8 mouse cellular contexts compared by ENCODE assay signal in genomic region chr5:41843419-41844146, GRCm38 (mm10). TPM values are rescaled to one million over a fixed set of nuclear protein-coding genes. Genes with fewer than 3 reads are reported as not detected.
DNase-seq lines count a peak whose midpoint lies in the region; ATAC-seq and TF ChIP-seq lines count a peak whose summit lies in the region.

No protein-coding gene starts in this region.

- no peak for TF ChIP-seq POLR2A in liver, adult 2 months (IDR thresholded peaks at IDR 0.05; ENCODE audit: extremely low read depth, insufficient read depth, low read length)
- TF ChIP-seq POLR2A in small intestine, adult 2 months (IDR thresholded peaks at IDR 0.05; ENCODE audit: low read depth, low read length) = no peak

- CTCF ChIA-PET in Patski (lab: Charles Lee) = interaction anchor here (1.6 kb wide), 1 partner anchor 9 kb away, joined by 4 read pairs; no protein-coding TSS in a partner anchor

- no peak for TF ChIP-seq CTCF in liver, adult 2 months (IDR thresholded peaks at IDR 0.05; ENCODE audit: low read depth, low read length)
- TF ChIP-seq CTCF in Patski (IDR thresholded peaks at IDR 0.05) = no peak
- no peak for TF ChIP-seq CTCF in small intestine, adult 2 months (IDR thresholded peaks at IDR 0.05; ENCODE audit: extremely low read depth, insufficient read length, insufficient replicate concordance, low read depth, low read length)

- peaks cover 12% of the 10 kb centered on the region for H3K4me1 ChIP-seq in liver, adult 2 months (ENCODE audit: control insufficient read depth, insufficient read depth, low read length)
- H3K4me1 ChIP-seq in embryonic facial prominence, embryonic 15.5 days = peaks cover 20% of the 10 kb centered on the region
- peaks cover 17% of the 10 kb centered on the region for H3K4me1 ChIP-seq in limb, embryonic 12.5 days (replicated peaks)
- peaks cover 6% of the 10 kb centered on the region; the same call in 1 of the 2 replicates for H3K4me1 ChIP-seq in small intestine, adult 2 months (ENCODE audit: control insufficient read depth, insufficient read depth, insufficient read length, low read length)

- ATAC-seq in Patski = peak; percentile 31
- 0 out of 2 replicates have a peak, but pooled peaks have one; percentile 21 for ATAC-seq in embryonic facial prominence, embryonic 15.5 days (ENCODE audit: insufficient number of reproducible peaks, low FRiP score, low TSS enrichment, low read depth)
- peak; percentile 48; the same call in 1 of the 2 replicates for ATAC-seq in limb, embryonic 12.5 days (ENCODE audit: insufficient number of reproducible peaks, insufficient read depth, low FRiP score, low TSS enrichment, low read depth)

- H3K9ac ChIP-seq in liver, adult 2 months (ENCODE audit: low read depth, low read length) = peak overlapping the region; percentile 96
- H3K9ac ChIP-seq in embryonic facial prominence, embryonic 15.5 days = peak overlapping the region; percentile 96
- H3K9ac ChIP-seq in limb, embryonic 12.5 days (replicated peaks) = peak overlapping the region; percentile 92

- no peaks in the 10 kb centered on the region for H3K27me3 ChIP-seq in liver, adult 2 months (ENCODE audit: control insufficient read depth, insufficient read depth, low read length)
- no peaks in the 10 kb centered on the region for H3K27me3 ChIP-seq in Patski
- no peaks in the 10 kb centered on the region for H3K27me3 ChIP-seq in embryonic facial prominence, embryonic 15.5 days
- H3K27me3 ChIP-seq in limb, embryonic 12.5 days = no peaks in the 10 kb centered on the region
- H3K27me3 ChIP-seq in small intestine, adult 2 months (ENCODE audit: control insufficient read depth, insufficient read depth, low read length) = no peaks in the 10 kb centered on the region

- DNase-seq in liver, adult 2 months (ENCODE audit: extremely low read depth, low read depth, low spot score) = peak; percentile 30
- DNase-seq in liver (no peak), Patski (ENCODE audit: low read depth, low spot score) (no peak)
- DNase-seq in layer of hippocampus, adult 9-11 months = no peak
- DNase-seq in kidney, postnatal 25 days = no peak

- in situ Hi-C loops in Patski (cut with MboI; ENCODE audit: low pct_unique_long_range_greater_than_20kb) = no loop called here

- no peaks in the 10 kb centered on the region for H3K36me3 ChIP-seq in liver, adult 2 months (ENCODE audit: control insufficient read depth, insufficient read depth, low read length)
- no peaks in the 10 kb centered on the region for H3K36me3 ChIP-seq in embryonic facial prominence, embryonic 15.5 days
- peaks cover 4% of the 10 kb centered on the region; the same call in 1 of the 2 replicates for H3K36me3 ChIP-seq in limb, embryonic 12.5 days
- H3K36me3 ChIP-seq in small intestine, adult 2 months (ENCODE audit: control insufficient read depth, insufficient read depth, low read length) = no peaks in the 10 kb centered on the region

- peak overlapping the region; percentile 84 for H3K4me3 ChIP-seq in liver, adult 2 months (ENCODE audit: insufficient read depth, low read depth, low read length)
- H3K4me3 ChIP-seq in embryonic facial prominence, embryonic 15.5 days (replicated peaks) = peak overlapping the region; percentile 99
- H3K4me3 ChIP-seq in limb, embryonic 12.5 days (replicated peaks) = peak overlapping the region; percentile 100
- H3K4me3 ChIP-seq in small intestine, adult 2 months (ENCODE audit: low read depth, low read length) = peak overlapping the region; percentile 92

- WGBS in liver, adult 2 months = 1% methylated on average over 44 of the region's 46 CpGs
- 1% methylated on average over 46 of the region's 46 CpGs for WGBS in embryonic facial prominence, embryonic 15.5 days
- WGBS in limb, embryonic 12.5 days = 1% methylated on average over 46 of the region's 46 CpGs
- under 1% methylated on average over 42 of the region's 46 CpGs for WGBS in small intestine, adult 2 months

- no peaks in the 10 kb centered on the region for H3K9me3 ChIP-seq in embryonic facial prominence, embryonic 15.5 days (replicated peaks)
- no peaks in the 10 kb centered on the region for H3K9me3 ChIP-seq in limb, embryonic 12.5 days

- POLR2A ChIA-PET in Patski (lab: Charles Lee) = interaction anchor here (0.7 kb wide), 1 partner anchor 49 kb away, joined by 3 read pairs; no protein-coding TSS in a partner anchor

- peak overlapping the region; percentile 65 for H3K4me2 ChIP-seq in embryonic facial prominence, embryonic 15.5 days (replicated peaks)
- peak overlapping the region; percentile 81 for H3K4me2 ChIP-seq in limb, embryonic 12.5 days

- no peak overlapping the region; the same call in 1 of the 2 replicates for H3K27ac ChIP-seq in liver, adult 2 months (replicated peaks; ENCODE audit: insufficient read depth, low read depth, low read length)
- H3K27ac ChIP-seq in embryonic facial prominence, embryonic 15.5 days (replicated peaks) = peak overlapping the region; percentile 70
- H3K27ac ChIP-seq in limb, embryonic 12.5 days = peak overlapping the region; percentile 82
- peak overlapping the region; percentile 24 for H3K27ac ChIP-seq in small intestine, adult 2 months (ENCODE audit: insufficient read depth, low read depth, low read length)

- peaks cover 18% of the 10 kb centered on the region; the same call in 1 of the 2 replicates for H3K79me2 ChIP-seq in liver, adult 2 months (ENCODE audit: control insufficient read depth, insufficient read depth, low read length)

RNA-seq across cellular contexts. Expression of gene Bod1l, which starts 0.5 kb away (rescaled TPM):
- 7.2 and 9.3 TPM in 2 replicates for total RNA-seq in liver, adult 2 months (2014; rRNA removed)
- 1.2 and 1.5 TPM in 2 replicates for polyA plus RNA-seq in liver, adult 2 months (2012; rRNA removed)
- polyA plus RNA-seq in Patski (2021) = 26.5 TPM
- polyA plus RNA-seq in embryonic facial prominence, embryonic 15.5 days (2015; fragmentation: Nextera tagmentation; extraction: Ambion mirVana) = 24.9 and 26.7 TPM in 2 replicates
- polyA plus RNA-seq in limb, embryonic 12.5 days (2016; fragmentation: Nextera tagmentation; extraction: Ambion mirVana) = 29.5 and 29.9 TPM in 2 replicates
- polyA plus RNA-seq in small intestine, adult 2 months (2012; rRNA removed) = 1.6 and 4.3 TPM in 2 replicates
